Mouse (Mus musculus): Measurements from ENCODE around the gene Tldc2. TPM values are rescaled to one million over a fixed set of nuclear protein-coding genes. Genes with fewer than 3 reads are reported as not detected.

Tldc2 gene
- polyA plus RNA-seq, 1 experiment from 2014 or later, result not detected

DNA sequence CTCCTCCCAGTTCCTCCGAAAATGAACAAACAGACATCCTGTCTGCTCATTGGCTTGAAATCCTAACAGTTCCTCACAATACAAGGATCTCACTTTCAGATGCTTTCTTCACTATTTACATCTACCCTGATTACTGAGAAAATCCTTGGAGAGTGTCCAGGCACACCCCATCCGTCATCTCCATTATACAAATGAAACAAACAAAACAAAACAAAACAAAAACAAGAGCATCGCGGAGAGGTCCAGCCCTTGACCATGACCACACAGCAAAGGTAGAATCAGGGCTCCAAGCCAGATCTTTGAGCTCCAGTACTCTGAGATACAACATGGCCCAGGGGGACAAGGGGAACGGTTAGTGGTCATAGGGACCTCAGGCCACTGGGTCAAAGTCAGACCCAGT, 12.1 kb upstream of the Tldc2 start:
- Histone ChIP-seq H3K4me1 (peaks cover 78% of the 10 kb centered on the region), H3K36me3 (peaks cover 76% of the 10 kb centered on the region), H3K27ac (no peak overlapping the region), H3K4me3 (no peak overlapping the region), H3K27me3 (ENCODE audit: low read depth, poor library complexity, severe bottlenecking) (no peaks in the 10 kb centered on the region), H3K9me3 (replicated peaks) (no peaks in the 10 kb centered on the region)
- 87% methylated on average over 5 of the region's 5 CpGs for WGBS
- no peak for DNase-seq (ENCODE audit: low spot score)

DNA sequence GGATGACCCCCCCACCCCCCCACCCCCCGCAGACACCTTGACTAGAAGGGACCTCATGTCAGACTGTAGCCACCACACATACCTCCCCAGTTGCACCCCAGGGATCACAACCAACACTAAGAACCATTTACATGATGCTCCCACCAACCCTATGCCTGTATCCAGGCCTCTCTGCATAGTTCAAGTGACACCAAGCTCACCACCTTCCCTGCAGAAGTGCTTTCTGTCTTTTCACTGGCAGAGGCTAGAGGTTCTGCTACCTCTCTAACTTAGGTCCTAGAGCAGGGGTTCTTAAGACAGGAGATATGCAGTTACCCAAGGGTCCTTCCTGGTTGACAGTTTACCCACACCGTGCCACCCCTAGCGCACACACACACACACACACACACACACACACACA, 11.6 kb upstream of the Tldc2 start:
- Histone ChIP-seq H3K4me3 (peak overlapping the region; percentile 92; the same call in 1 of the 2 replicates), H3K4me1 (peaks cover 78% of the 10 kb centered on the region), H3K9me3 (replicated peaks) (no peaks in the 10 kb centered on the region), H3K27ac (no peak overlapping the region), H3K27me3 (ENCODE audit: low read depth, poor library complexity, severe bottlenecking) (no peaks in the 10 kb centered on the region), H3K36me3 (peaks cover 71% of the 10 kb centered on the region)
- WGBS, result 93% methylated on average over 3 of the region's 3 CpGs
- DNase-seq (ENCODE audit: low spot score), result no peak

DNA sequence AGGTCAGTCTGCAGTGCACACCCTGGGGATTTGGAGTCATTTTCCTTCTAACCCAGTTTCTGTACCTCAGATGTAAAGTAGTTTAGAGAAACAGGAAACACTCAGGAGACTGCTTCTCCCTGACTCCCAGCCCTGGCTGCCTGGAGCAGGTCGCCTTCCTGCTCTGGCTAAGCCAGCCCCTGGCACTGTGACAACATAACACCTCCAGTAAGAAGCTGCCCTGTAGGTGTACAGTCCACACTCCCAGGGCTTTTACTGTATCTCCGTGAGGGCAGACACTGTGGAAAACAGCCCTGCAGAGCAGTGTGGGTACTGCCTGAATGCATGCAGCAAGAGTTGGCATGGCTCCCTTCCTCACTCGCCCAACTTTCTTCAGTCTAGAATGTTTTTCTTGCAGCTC, 11.2 kb upstream of the Tldc2 start:
- Histone ChIP-seq H3K27ac (0 out of 2 replicates have a peak overlapping the region, but pooled peaks have one; percentile 27), H3K27me3 (ENCODE audit: low read depth, poor library complexity, severe bottlenecking) (no peaks in the 10 kb centered on the region), H3K4me1 (peaks cover 76% of the 10 kb centered on the region), H3K36me3 (peaks cover 66% of the 10 kb centered on the region), H3K4me3 (peak overlapping the region; percentile 92; the same call in 1 of the 2 replicates), H3K9me3 (replicated peaks) (no peaks in the 10 kb centered on the region)
- no peak for DNase-seq (ENCODE audit: low spot score)
- WGBS, result 82% methylated on average over 3 of the region's 3 CpGs

DNA sequence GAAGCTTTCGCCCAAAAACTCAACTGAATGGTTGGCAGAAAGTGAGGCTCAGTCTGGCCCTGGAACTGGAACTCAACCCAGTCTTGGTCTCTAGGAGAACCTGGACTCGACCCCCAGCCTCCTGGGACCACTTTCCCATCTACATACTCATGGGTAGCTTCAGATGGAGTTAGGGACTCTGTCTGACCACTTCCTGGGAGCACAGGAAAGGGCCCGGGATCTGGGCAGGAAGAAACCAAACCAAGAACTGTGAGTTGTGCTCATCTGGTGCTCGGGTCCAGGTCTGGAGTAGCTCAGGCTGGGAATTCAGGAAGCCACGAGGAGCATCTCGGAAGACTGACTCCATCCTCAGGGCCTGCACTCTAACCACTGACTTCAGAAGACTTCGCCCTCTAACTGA, 10.3 kb upstream of the Tldc2 start:
- peak overlapping the region; percentile 92; the same call in 1 of the 2 replicates for H3K4me3 ChIP-seq
- no peaks in the 10 kb centered on the region for H3K9me3 ChIP-seq (replicated peaks)
- no peaks in the 10 kb centered on the region for H3K27me3 ChIP-seq (ENCODE audit: low read depth, poor library complexity, severe bottlenecking)
- DNase-seq (ENCODE audit: low spot score), result no peak
- H3K4me1 ChIP-seq, result peaks cover 68% of the 10 kb centered on the region
- WGBS, result 88% methylated on average over 7 of the region's 7 CpGs
- peaks cover 59% of the 10 kb centered on the region for H3K36me3 ChIP-seq
- H3K27ac ChIP-seq, result no peak overlapping the region

DNA sequence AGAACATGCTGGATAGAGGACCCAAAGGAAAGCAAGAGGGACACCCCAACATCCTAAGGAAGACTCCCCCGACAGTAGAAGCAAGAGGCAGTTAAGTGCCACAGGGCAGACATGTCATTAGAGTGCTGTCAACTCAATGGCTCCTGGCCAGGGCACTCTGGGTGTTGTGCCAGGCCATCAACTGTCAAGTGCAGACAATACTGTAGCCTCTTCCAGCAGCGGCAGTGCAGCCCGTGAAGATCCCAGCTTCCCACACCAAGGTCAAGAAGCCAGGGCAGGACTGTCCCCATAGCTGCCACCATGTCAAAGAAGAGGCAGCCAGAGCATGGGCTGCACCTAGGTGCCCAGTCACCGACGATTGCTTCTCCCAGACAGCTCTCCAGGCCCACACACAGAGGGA, 9.7 kb upstream of the Tldc2 start:
- Histone ChIP-seq H3K4me1 (peaks cover 62% of the 10 kb centered on the region), H3K9me3 (replicated peaks) (no peaks in the 10 kb centered on the region), H3K27me3 (ENCODE audit: low read depth, poor library complexity, severe bottlenecking) (no peaks in the 10 kb centered on the region), H3K27ac (peak overlapping the region; percentile 99), H3K36me3 (peaks cover 53% of the 10 kb centered on the region), H3K4me3 (peak overlapping the region; percentile 92)
- 67% methylated on average over 5 of the region's 5 CpGs for WGBS
- no peak for DNase-seq (ENCODE audit: low spot score)

DNA sequence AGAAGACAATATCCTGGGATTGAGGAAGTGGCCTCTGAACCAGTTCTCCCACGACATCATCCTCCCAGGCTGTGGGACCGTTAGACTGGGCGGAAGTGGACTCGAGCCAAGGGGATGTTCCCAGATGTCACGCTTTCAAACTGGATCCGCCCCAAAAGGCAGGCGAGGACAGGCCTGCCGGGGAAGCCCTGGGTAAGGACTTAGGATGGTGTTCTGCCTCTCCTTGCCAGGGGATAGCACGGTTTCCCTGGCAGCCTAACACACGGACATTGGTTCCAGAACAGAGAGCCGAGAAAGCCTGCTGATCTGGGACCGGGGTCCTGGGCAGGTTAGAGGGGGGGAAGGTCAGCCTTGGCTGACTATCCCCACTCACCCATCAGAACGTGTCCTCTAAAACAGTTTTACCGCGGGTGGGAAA, 9.2 kb upstream of the Tldc2 start:
- WGBS, result 1% methylated on average over 15 of the region's 15 CpGs
- Histone ChIP-seq H3K9me3 (replicated peaks) (no peaks in the 10 kb centered on the region), H3K4me1 (peaks cover 58% of the 10 kb centered on the region), H3K27ac (peak overlapping the region; percentile 99), H3K27me3 (ENCODE audit: low read depth, poor library complexity, severe bottlenecking) (no peaks in the 10 kb centered on the region), H3K4me3 (peak overlapping the region; percentile 92), H3K36me3 (peaks cover 48% of the 10 kb centered on the region)
- DNase-seq (ENCODE audit: low spot score), result peak; percentile 57

DNA sequence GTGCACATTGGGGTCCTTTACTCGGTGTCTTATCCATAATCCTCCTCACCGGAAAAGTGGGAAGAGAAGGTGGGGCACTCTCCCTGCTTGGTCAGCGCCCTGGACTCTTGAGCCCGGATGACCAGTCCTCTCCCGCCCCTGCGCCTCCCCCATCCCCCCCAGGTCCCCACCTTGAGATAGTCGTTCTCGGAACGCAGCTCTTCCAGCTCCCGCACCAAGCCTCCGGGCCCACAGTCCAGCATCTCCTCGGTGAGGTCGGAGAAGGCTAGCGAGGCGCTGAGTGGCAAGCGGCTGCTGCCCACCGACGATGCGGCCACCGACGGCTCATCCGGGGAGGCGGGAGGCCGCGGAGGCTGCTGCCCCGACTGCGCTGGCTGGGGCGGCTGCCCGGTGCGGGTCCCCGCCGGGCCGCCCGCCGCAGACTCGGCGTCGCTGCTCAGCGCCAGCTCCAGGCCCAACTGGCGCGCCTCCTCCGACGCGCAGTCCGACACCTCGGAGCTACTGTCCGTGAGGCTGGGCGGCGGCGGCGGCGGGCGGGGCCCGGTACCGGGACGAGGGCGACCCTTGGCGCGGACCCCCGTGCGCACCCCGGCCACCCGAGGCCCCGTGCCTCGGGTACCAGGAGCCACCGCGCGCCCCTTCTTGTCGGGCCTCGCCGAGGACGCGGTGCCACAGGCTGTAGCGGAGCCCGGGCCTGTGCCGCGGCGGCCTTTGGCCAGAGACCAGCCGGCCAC, 8.6 kb upstream of the Tldc2 start:
- H3K9me3 ChIP-seq (replicated peaks), result no peaks in the 10 kb centered on the region
- DNase-seq (ENCODE audit: low spot score), result peak; percentile 66
- peak overlapping the region; percentile 92 for H3K4me3 ChIP-seq
- H3K27me3 ChIP-seq (ENCODE audit: low read depth, poor library complexity, severe bottlenecking), result no peaks in the 10 kb centered on the region
- WGBS, result 2% methylated on average over 79 of the region's 79 CpGs
- peaks cover 42% of the 10 kb centered on the region for H3K36me3 ChIP-seq
- H3K4me1 ChIP-seq, result peaks cover 55% of the 10 kb centered on the region
- H3K27ac ChIP-seq, result peak overlapping the region; percentile 99

DNA sequence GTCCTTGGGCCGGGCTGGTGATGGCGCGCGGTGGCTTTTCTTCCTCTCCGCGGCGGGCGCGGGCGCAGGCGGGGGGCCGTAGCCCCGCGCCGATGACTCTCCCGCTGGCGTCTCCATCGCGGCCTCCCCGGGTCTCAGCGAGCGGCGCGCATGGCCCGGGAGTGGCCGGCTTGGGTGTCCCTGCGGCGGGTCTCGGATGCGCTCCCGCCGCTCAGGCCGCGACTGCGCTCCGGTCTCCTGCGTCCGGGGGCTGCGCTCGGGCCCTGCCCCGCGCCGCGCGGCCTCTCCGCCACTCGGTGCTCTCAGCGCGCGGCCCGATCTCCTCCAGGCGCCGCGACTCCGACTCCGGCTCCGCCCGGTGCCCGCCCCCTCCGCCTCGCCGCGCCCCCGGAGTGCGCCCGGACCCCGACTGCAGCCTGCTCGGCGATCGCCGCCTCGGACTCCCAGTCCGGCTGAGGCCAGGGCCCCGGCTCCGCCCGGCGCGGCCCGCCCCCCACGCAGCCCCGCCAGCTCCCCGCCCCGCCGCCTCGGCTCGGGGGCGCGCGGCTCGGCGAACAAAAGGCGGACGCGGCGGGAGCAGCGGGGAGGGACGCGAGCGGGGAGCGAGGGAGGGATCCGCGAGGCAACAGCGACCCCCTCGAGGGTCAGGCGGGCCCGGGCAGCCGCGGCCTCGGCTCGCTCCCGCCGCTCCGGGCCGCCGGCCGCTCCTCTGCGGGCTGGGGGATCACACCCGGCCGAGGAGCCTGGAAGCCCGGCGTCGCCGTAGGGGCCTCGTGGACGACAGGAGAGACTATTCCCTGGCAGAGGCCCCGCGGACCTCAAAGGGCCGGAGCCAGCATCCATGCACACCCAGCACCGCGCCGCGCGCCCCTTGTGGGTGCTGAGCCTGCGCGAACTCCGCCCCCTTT, 7.8 kb upstream of the Tldc2 start, which contains the start of gene Soga1:
TSS of gene Soga1 (minus strand) at position 462 of the 908 bp plus-strand sequence.
- H3K4me3 ChIP-seq, result peak within 1 kb of the TSS; percentile 92
- peaks cover 34% of the 10 kb centered on the region for H3K36me3 ChIP-seq
- peak within 1 kb of the TSS; percentile 99 for H3K27ac ChIP-seq
- WGBS, result under 1% methylated on average over 128 of the region's 136 CpGs
- DNase-seq (ENCODE audit: low spot score), result peak; percentile 91
- H3K27me3 ChIP-seq (ENCODE audit: low read depth, poor library complexity, severe bottlenecking), result no peaks in the 10 kb centered on the region
- H3K9me3 ChIP-seq (replicated peaks), result no peaks in the 10 kb centered on the region
- peaks cover 52% of the 10 kb centered on the region for H3K4me1 ChIP-seq

DNA sequence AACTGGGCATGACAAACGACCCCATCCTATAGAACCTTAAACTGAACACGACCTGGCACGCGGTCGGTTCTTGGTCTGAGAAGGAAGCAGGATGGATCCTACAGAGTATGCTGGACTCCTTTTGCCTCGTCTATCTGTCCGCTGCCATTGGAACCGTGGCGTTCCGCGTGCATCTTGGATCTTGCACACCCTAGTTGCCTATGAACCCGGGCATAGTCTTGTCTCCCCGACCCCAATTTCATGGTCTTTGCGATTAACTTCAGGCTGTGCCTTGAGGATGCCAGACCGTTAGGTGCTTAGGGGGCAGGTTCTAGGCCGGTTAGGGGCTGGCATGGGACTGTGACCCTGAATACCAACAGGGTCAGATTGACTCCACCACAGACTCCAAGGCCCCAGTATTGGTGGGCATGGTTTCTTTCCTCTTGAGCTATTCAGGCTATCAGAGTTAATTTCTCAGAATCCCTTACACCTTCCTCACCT, 7.1 kb upstream of the Tldc2 start:
- peak overlapping the region; percentile 92 for H3K4me3 ChIP-seq
- 12% methylated on average over 16 of the region's 16 CpGs for WGBS
- H3K27me3 ChIP-seq (ENCODE audit: low read depth, poor library complexity, severe bottlenecking), result no peaks in the 10 kb centered on the region
- no peak for DNase-seq (ENCODE audit: low spot score)
- H3K4me1 ChIP-seq, result peaks cover 46% of the 10 kb centered on the region
- peaks cover 28% of the 10 kb centered on the region for H3K36me3 ChIP-seq
- H3K9me3 ChIP-seq (replicated peaks), result no peaks in the 10 kb centered on the region
- H3K27ac ChIP-seq, result peak overlapping the region; percentile 99

DNA sequence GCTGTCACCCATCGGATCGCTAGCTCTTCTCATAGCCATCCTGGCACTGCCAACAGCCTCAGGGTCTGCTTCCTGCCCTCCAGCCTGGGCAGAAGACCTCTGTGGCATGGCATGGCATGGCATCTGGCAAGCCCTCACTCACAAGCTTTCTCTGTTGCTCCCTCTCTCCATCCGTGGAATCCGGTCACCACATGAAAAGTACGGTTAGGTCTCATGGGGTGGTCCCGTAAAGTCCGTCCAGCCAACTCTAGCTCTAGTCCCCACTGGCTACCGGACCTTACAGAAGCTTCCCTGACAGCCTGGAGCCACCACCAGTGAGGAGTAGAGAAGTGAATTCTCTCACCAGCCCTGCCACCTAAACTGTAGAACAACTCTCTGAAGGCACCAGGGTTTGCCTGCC, 5.5 kb upstream of the Tldc2 start:
- Histone ChIP-seq H3K4me3 (no peak overlapping the region), H3K9me3 (replicated peaks) (no peaks in the 10 kb centered on the region), H3K36me3 (peaks cover 13% of the 10 kb centered on the region), H3K4me1 (peaks cover 35% of the 10 kb centered on the region), H3K27ac (no peak overlapping the region), H3K27me3 (ENCODE audit: low read depth, poor library complexity, severe bottlenecking) (no peaks in the 10 kb centered on the region)
- WGBS, result 96% methylated on average over 8 of the region's 8 CpGs
- DNase-seq (ENCODE audit: low spot score), result no peak

DNA sequence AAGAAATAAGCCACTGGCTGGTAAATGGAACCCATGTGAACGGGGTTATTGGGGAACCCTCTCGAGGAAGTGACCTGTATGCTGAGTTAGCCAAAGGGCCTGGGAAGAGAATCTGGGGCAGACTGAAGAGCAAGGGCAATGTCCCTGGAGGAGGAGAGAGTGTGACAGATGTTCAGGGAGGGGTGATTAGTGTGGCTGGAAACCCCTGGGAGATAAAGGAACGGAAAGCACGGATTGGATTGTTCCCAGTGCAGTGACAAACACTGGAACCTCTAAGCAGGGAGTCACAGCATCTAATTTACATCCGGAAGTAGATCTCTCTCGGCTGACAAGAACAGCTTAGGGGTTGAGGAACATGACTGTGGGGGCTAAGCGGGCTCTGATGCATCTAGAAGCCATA, 4.9 kb upstream of the Tldc2 start:
- no peak overlapping the region for H3K27ac ChIP-seq
- no peak overlapping the region for H3K4me3 ChIP-seq
- H3K9me3 ChIP-seq (replicated peaks), result no peaks in the 10 kb centered on the region
- WGBS, result 37% methylated on average over 7 of the region's 7 CpGs
- peaks cover 6% of the 10 kb centered on the region for H3K36me3 ChIP-seq
- no peaks in the 10 kb centered on the region for H3K27me3 ChIP-seq (ENCODE audit: low read depth, poor library complexity, severe bottlenecking)
- no peak for DNase-seq (ENCODE audit: low spot score)
- peaks cover 29% of the 10 kb centered on the region for H3K4me1 ChIP-seq

DNA sequence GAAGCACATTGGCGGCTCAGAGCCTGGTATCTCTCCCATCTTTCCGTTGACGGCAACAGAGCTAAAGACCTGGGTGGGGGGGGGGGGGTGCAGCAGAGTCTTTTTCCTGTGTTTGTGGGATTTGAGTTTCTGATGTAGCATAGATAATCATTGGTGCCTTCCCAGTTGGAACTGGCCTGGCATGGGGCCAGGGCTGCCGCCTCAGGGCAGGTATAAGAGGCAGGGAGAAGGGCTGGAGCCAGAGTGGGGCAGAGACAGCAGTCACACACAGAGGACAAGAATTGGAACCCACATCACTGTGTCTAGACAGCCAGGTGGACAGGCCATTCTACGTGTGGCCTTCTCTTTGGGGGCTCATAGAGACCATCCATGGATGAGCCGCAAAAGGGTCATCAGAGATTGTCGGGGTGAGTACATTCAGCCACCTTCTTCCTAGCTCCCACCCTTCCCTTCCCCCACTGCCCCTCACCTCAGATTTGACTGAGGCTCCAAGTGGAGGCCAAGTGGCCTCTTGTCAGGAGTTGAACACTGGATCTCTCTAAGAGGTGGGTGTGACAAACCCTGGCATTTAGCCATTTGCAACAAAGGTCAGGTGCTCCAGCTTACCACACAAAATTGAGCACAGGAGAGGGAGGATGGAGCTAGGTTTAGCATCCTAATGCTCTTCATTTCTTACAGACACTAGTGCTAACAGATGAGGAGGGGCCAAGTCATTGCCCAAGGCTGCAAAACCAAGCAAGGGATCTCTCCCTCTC, 1.8 kb upstream of the Tldc2 start:
- H3K4me3 ChIP-seq, result no peak overlapping the region
- peaks cover 12% of the 10 kb centered on the region for H3K4me1 ChIP-seq
- H3K9me3 ChIP-seq (replicated peaks), result no peaks in the 10 kb centered on the region
- no peak overlapping the region for H3K27ac ChIP-seq
- no peaks in the 10 kb centered on the region for H3K36me3 ChIP-seq
- WGBS, result 95% methylated on average over 7 of the region's 7 CpGs
- H3K27me3 ChIP-seq (ENCODE audit: low read depth, poor library complexity, severe bottlenecking), result no peaks in the 10 kb centered on the region
- no peak for DNase-seq (ENCODE audit: low spot score)

All from limb, embryonic 10.5 days (tissue).